Mouse (Mus musculus) brown adipose tissue, adult 24 weeks (tissue): Measurements from ENCODE around the gene Gm17079. TPM values are rescaled to one million over a fixed set of nuclear protein-coding genes. Genes with fewer than 3 reads are reported as not detected.
"Not testable (repeated sequence)": the region's sequence is repeated elsewhere in the genome, so short reads cannot be mapped to it uniquely, and the experiment has no call there.

Experiments used
- H3K27ac ChIP-seq: fragments of 200-500 bp; replicated peaks from 2 replicates; pipeline ENCODE4 v1.5.1; 2012; ENCODE audit warnings: low read depth, mild to moderate bottlenecking, low read length
- H3K4me1 ChIP-seq: fragments of 200-500 bp; 2 replicates; pipeline ENCODE4 v1.6.1; 2012; ENCODE audit warnings: low read length, mixed read lengths; ENCODE audit not compliant: control insufficient read depth, insufficient read depth, insufficient read length
- H3K4me3 ChIP-seq: fragments of 200-500 bp; 2 replicates; pipeline ENCODE4 v1.5.1; 2012; ENCODE audit warnings: low read depth, mild to moderate bottlenecking, low read length, moderate library complexity; ENCODE audit not compliant: insufficient read depth
- polyA plus RNA-seq: library from polyadenylated mRNA; stranded (reverse); fragments of >200 nt; gene quantifications from 2 replicates; pipeline ENCODE4 v1.2.4, GENCODE M21; 2012; ENCODE audit not compliant: missing spikeins, insufficient read depth, insufficient read length

Gm17079 gene
- polyA plus RNA-seq: not detected in 2 replicates

GRCm38 (mm10) chr14:51695368-51695767 is at the start of gene Gm17079:
Gene Gm17079 (minus strand): TSS chr14:51695468.
- H3K4me1 ChIP-seq, H3K27ac ChIP-seq, H3K4me3 ChIP-seq: not testable (repeated sequence)

GRCm38 (mm10) chr14:51740347-51741170 is 45.3 kb upstream of the Gm17079 start:
- H3K4me3 ChIP-seq: no peak overlapping the region
- no peaks in the 10 kb centered on the region for H3K4me1 ChIP-seq
- H3K27ac ChIP-seq: no peak overlapping the region

- H3K4me1 ChIP-seq: no peaks in the 10 kb centered on the region
- H3K27ac ChIP-seq: no peak overlapping the region
- no peak overlapping the region for H3K4me3 ChIP-seq
These were observed 44.1 kb upstream of the Gm17079 start for GRCm38 (mm10) chr14:51739150-51739993.

GRCm38 (mm10) chr14:51738411-51739149 is 43.3 kb upstream of the Gm17079 start:
- no peak overlapping the region for H3K27ac ChIP-seq
- H3K4me1 ChIP-seq: no peaks in the 10 kb centered on the region
- no peak overlapping the region for H3K4me3 ChIP-seq

- H3K4me1 ChIP-seq: no peaks in the 10 kb centered on the region
- no peak overlapping the region for H3K4me3 ChIP-seq
- no peak overlapping the region for H3K27ac ChIP-seq
These were observed 42.7 kb upstream of the Gm17079 start for GRCm38 (mm10) chr14:51737967-51738366.

GRCm38 (mm10) chr14:51717083-51717482 is 21.8 kb upstream of the Gm17079 start, which contains the start of gene Gm5800:
Gene Gm5800 (minus strand): TSS chr14:51717183.
- Histone ChIP-seq H3K4me3 (no peak within 1 kb of the TSS), H3K27ac (no peak within 1 kb of the TSS), H3K4me1 (no peaks in the 10 kb centered on the region)

GRCm38 (mm10) chr14:51677269-51677668 is 18.0 kb downstream of the Gm17079 start:
- H3K4me3 ChIP-seq: no peak overlapping the region
- H3K4me1 ChIP-seq: no peaks in the 10 kb centered on the region
- no peak overlapping the region for H3K27ac ChIP-seq

Other genes with a start within 250 kb of the Gm17079 start
- not detected in 2 replicates for gene Vmn2r89, start 243.6 kb downstream of the Gm17079 start, polyA plus RNA-seq
- not detected in 2 replicates for gene Gm5622, start 142.7 kb downstream of the Gm17079 start, polyA plus RNA-seq
- not detected in 2 replicates for gene Gm17175, start 121.4 kb downstream of the Gm17079 start, polyA plus RNA-seq
- not detected in 2 replicates for gene Gm17174, start 103.3 kb downstream of the Gm17079 start, polyA plus RNA-seq
- gene Gm17078, start 84.2 kb downstream of the Gm17079 start, polyA plus RNA-seq: not detected in 2 replicates
- not detected in 2 replicates for gene Gm4181, start 59.8 kb downstream of the Gm17079 start, polyA plus RNA-seq
- gene Gm5800, start 21.7 kb upstream of the Gm17079 start, polyA plus RNA-seq: not detected in 2 replicates
- not detected in 2 replicates for gene Ang4, start 78.1 kb upstream of the Gm17079 start, polyA plus RNA-seq
- not detected in 2 replicates for gene AY358078, start 104.6 kb upstream of the Gm17079 start, polyA plus RNA-seq
- gene Ear6, start 158.2 kb upstream of the Gm17079 start, polyA plus RNA-seq: not detected in 2 replicates
- 8.3 and 21.2 TPM in 2 replicates for gene Mettl17, start 189.4 kb upstream of the Gm17079 start, polyA plus RNA-seq
- not detected in 2 replicates for gene Slc39a2, start 197.4 kb upstream of the Gm17079 start, polyA plus RNA-seq
- 243 and 259 TPM in 2 replicates for gene Ndrg2, start 218.7 kb upstream of the Gm17079 start, polyA plus RNA-seq
- gene Tppp2, start 223.0 kb upstream of the Gm17079 start, polyA plus RNA-seq: not detected in 2 replicates
- gene Rnase13, start 227.3 kb upstream of the Gm17079 start, polyA plus RNA-seq: not detected in 2 replicates